Mouse (Mus musculus) myocyte (in vitro differentiated cells): ENCODE data around the gene Olfr1129. TPM values are rescaled to one million over a fixed set of nuclear protein-coding genes. Genes with fewer than 3 reads are reported as not detected.

Source experiments
- H3K27me3 ChIP-seq: one replicate; pipeline ENCODE4 v1.6.1; 2011; ENCODE audit not compliant: control insufficient read depth, insufficient read depth, insufficient read length
- H3K36me3 ChIP-seq: one replicate; pipeline ENCODE4 v1.6.1; 2011; ENCODE audit not compliant: control insufficient read depth, insufficient read depth
- H3K4me2 ChIP-seq: one replicate; pipeline ENCODE4 v1.6.1; 2011; ENCODE audit warnings: low read depth, control low read depth
- H3K4me3 ChIP-seq: one replicate; pipeline ENCODE4 v1.5.1; 2011; ENCODE audit warnings: mild to moderate bottlenecking, control low read depth, moderate library complexity
- H3K79me2 ChIP-seq: one replicate; pipeline ENCODE4 v1.6.1; 2011; ENCODE audit not compliant: control insufficient read depth, insufficient read depth
- H3ac ChIP-seq: one replicate; pipeline ENCODE4 v1.6.1; 2011; ENCODE audit not compliant: control insufficient read depth, insufficient read length
- CEBPB ChIP-seq: IDR thresholded peaks from 2 replicates; pipeline ENCODE4 v1.6.1; 2011; ENCODE audit warnings: mild to moderate bottlenecking, moderate library complexity; ENCODE audit not compliant: poor library complexity, insufficient read depth, severe bottlenecking
- E2F4 ChIP-seq: IDR thresholded peaks from one replicate; pipeline ENCODE4 v1.6.1; 2011; ENCODE audit warnings: mild to moderate bottlenecking, control low read depth, moderate library complexity; ENCODE audit not compliant: insufficient read depth
- MAX ChIP-seq: IDR thresholded peaks from one replicate; pipeline ENCODE4 v1.6.1; 2011; ENCODE audit warnings: low read depth, mild to moderate bottlenecking, control low read depth
- MYOD1 ChIP-seq, 3 experiments: IDR thresholded peaks; one replicate each; pipeline ENCODE4 v1.6.1; 2011; ENCODE audit warnings: control low read depth in 2 of 3, low read depth in 2 of 3, mild to moderate bottlenecking in 2 of 3, moderate library complexity in 1 of 3; ENCODE audit not compliant: insufficient read length in 2 of 3, control insufficient read depth in 1 of 3
- MYOG ChIP-seq, 3 experiments: IDR thresholded peaks; one replicate each; pipeline ENCODE4 v1.6.1; 2011; ENCODE audit warnings: control low read depth in 2 of 3, low read depth in 2 of 3, mild to moderate bottlenecking in 2 of 3; ENCODE audit not compliant: insufficient read length in 2 of 3, control insufficient read depth in 1 of 3, insufficient read depth in 1 of 3
- POLR2A ChIP-seq: IDR thresholded peaks from one replicate; pipeline ENCODE4 v1.6.1; 2011; ENCODE audit warnings: low read depth, mild to moderate bottlenecking, control low read depth, moderate library complexity; ENCODE audit not compliant: insufficient read length
- POLR2AphosphoS2 ChIP-seq: IDR thresholded peaks from one replicate; pipeline ENCODE4 v1.6.1; 2011; ENCODE audit warnings: low read depth, control low read depth; ENCODE audit not compliant: insufficient read length
- REST ChIP-seq: IDR thresholded peaks from one replicate; pipeline ENCODE4 v1.6.1; 2011; ENCODE audit warnings: mild to moderate bottlenecking, control low read depth, moderate library complexity; ENCODE audit not compliant: insufficient read depth, insufficient read length
- TCF12 ChIP-seq: IDR thresholded peaks from one replicate; pipeline ENCODE4 v1.6.1; 2011; ENCODE audit warnings: mild to moderate bottlenecking, control low read depth; ENCODE audit not compliant: poor library complexity, insufficient read depth, severe bottlenecking
- TCF3 ChIP-seq: IDR thresholded peaks from one replicate; pipeline ENCODE4 v1.6.1; 2011; ENCODE audit warnings: low read depth, control low read depth; ENCODE audit not compliant: insufficient read length
- USF1 ChIP-seq: IDR thresholded peaks from one replicate; pipeline ENCODE4 v1.6.1; 2011; ENCODE audit warnings: low read depth, mild to moderate bottlenecking, control low read depth, moderate library complexity
- polyA plus RNA-seq: library from polyadenylated mRNA; unstranded; fragments of >200 nt; fragmentation: generic; extraction: Trizol; gene quantifications from one replicate; pipeline ENCODE4 v1.2.1, GENCODE M21; 2012; ENCODE audit warnings: missing spikeins

The Olfr1129 gene
- polyA plus RNA-seq, 1 experiment: not detected

GRCm38 (mm10) chr2:87626804-87627203 lies 53.1 kb downstream of the Olfr1129 start, which contains the start of gene Olfr1131:
Gene Olfr1131, plus strand, starts transcription at chr2:87627104.
- Histone ChIP-seq H3K27me3 (no peaks in the 10 kb centered on the region), H3K4me2 (no peak within 1 kb of the TSS), H3K4me3 (no peak within 1 kb of the TSS), H3ac (no peak within 1 kb of the TSS), H3K79me2 (no peaks in the 10 kb centered on the region), H3K36me3 (no peaks in the 10 kb centered on the region)
- TF ChIP-seq POLR2AphosphoS2: no peak
- TF ChIP-seq MYOD1 (IDR thresholded peaks at IDR 0.05; ENCODE audit: control insufficient read depth in 1 of 3, insufficient read length in 2 of 3, low read depth in 2 of 3): no peak
- TF ChIP-seq MYOG (IDR thresholded peaks at IDR 0.05; ENCODE audit: control insufficient read depth in 1 of 3, insufficient read depth in 1 of 3, insufficient read length in 2 of 3, low read depth in 2 of 3): no peak
- no peak for TF ChIP-seq E2F4
- TF ChIP-seq TCF3: no peak
- TF ChIP-seq USF1: no peak
- TF ChIP-seq POLR2A: no peak
- TF ChIP-seq TCF12: no peak
- TF ChIP-seq CEBPB: no peak
- TF ChIP-seq MAX: no peak
- TF ChIP-seq REST: no peak

Other genes starting within 250 kb of the Olfr1129 start
- not detected for gene Olfr1120, start 219.1 kb upstream of the Olfr1129 start, polyA plus RNA-seq
- not detected for gene Olfr1121, start 204.0 kb upstream of the Olfr1129 start, polyA plus RNA-seq
- gene Olfr1122, start 188.1 kb upstream of the Olfr1129 start, polyA plus RNA-seq: not detected
- not detected for gene Olfr1123, start 157.3 kb upstream of the Olfr1129 start, polyA plus RNA-seq
- gene Olfr1124, start 143.6 kb upstream of the Olfr1129 start, polyA plus RNA-seq: not detected
- not detected for gene Olfr1126, start 119.9 kb upstream of the Olfr1129 start, polyA plus RNA-seq
- gene Pramel7, start 76.8 kb upstream of the Olfr1129 start, polyA plus RNA-seq: not detected
- not detected for gene Pramel6, start 67.3 kb upstream of the Olfr1129 start, polyA plus RNA-seq
- not detected for gene Olfr153, start 42.1 kb upstream of the Olfr1129 start, polyA plus RNA-seq
- not detected for gene Olfr1128, start 28.4 kb upstream of the Olfr1129 start, polyA plus RNA-seq
- not detected for gene Olfr1130, start 32.3 kb downstream of the Olfr1129 start, polyA plus RNA-seq
- not detected for gene Olfr1131, start 53.2 kb downstream of the Olfr1129 start, polyA plus RNA-seq
- not detected for gene Olfr1132, start 63.6 kb downstream of the Olfr1129 start, polyA plus RNA-seq
- gene Olfr1133, start 73.5 kb downstream of the Olfr1129 start, polyA plus RNA-seq: not detected
- gene Olfr1134, start 84.6 kb downstream of the Olfr1129 start, polyA plus RNA-seq: not detected
- not detected for gene Olfr1135, start 99.8 kb downstream of the Olfr1129 start, polyA plus RNA-seq
- gene Olfr1136, start 120.0 kb downstream of the Olfr1129 start, polyA plus RNA-seq: not detected
- gene Olfr1137, start 139.3 kb downstream of the Olfr1129 start, polyA plus RNA-seq: not detected
- not detected for gene Olfr1138, start 166.1 kb downstream of the Olfr1129 start, polyA plus RNA-seq
- gene Olfr1140, start 169.8 kb downstream of the Olfr1129 start, polyA plus RNA-seq: not detected
- not detected for gene Olfr1141, start 180.1 kb downstream of the Olfr1129 start, polyA plus RNA-seq
- gene Olfr152, start 205.6 kb downstream of the Olfr1129 start, polyA plus RNA-seq: not detected
- not detected for gene Olfr1143, start 226.7 kb downstream of the Olfr1129 start, polyA plus RNA-seq
- not detected for gene Olfr1145, start 235.9 kb downstream of the Olfr1129 start, polyA plus RNA-seq